Mouse (Mus musculus) C2C12 (cell line): ENCODE data around the gene Pgm5. TPM values are rescaled to one million over a fixed set of nuclear protein-coding genes. Genes with fewer than 3 reads are reported as not detected.

ENCODE experiments used
- H3K27me3 ChIP-seq: one replicate; pipeline ENCODE4 v1.6.1; 2011; ENCODE audit not compliant: control insufficient read depth, insufficient read depth, insufficient read length
- H3K36me3 ChIP-seq: one replicate; pipeline ENCODE4 v1.6.1; 2011; ENCODE audit not compliant: control insufficient read depth, insufficient read depth
- H3K4me3 ChIP-seq: one replicate; pipeline ENCODE4 v1.5.1; 2011; ENCODE audit warnings: mild to moderate bottlenecking, control low read depth; ENCODE audit not compliant: poor library complexity, insufficient read depth, severe bottlenecking
- H3K79me2 ChIP-seq: one replicate; pipeline ENCODE4 v1.6.1; 2011; ENCODE audit not compliant: control insufficient read depth, insufficient read depth
- H3K79me3 ChIP-seq: one replicate; pipeline ENCODE4 v1.6.1; 2011; ENCODE audit warnings: low read depth, control low read depth
- H3ac ChIP-seq: one replicate; pipeline ENCODE3; 2011; ENCODE audit warnings: low read depth; ENCODE audit not compliant: control insufficient read depth, insufficient read length
- CEBPB ChIP-seq: IDR thresholded peaks from one replicate; pipeline ENCODE4 v1.6.1; 2011; ENCODE audit warnings: low read depth, mild to moderate bottlenecking, control low read depth, moderate library complexity
- CTCF ChIP-seq: IDR thresholded peaks from one replicate; pipeline ENCODE4 v1.5.1; 2011; ENCODE audit not compliant: control insufficient read depth, insufficient read depth, insufficient read length
- FOSL1 ChIP-seq: IDR thresholded peaks from one replicate; pipeline ENCODE4 v1.8.0; 2011; ENCODE audit warnings: mild to moderate bottlenecking, low read length; ENCODE audit not compliant: poor library complexity, insufficient read depth, severe bottlenecking
- MAX ChIP-seq: IDR thresholded peaks from one replicate; pipeline ENCODE4 v1.6.1; 2011; ENCODE audit warnings: mild to moderate bottlenecking, control low read depth
- MYOD1 ChIP-seq: IDR thresholded peaks from one replicate; pipeline ENCODE4 v1.6.1; 2011; ENCODE audit warnings: low read depth; ENCODE audit not compliant: control insufficient read depth, insufficient read length
- MYOG ChIP-seq: IDR thresholded peaks from one replicate; pipeline ENCODE4 v1.6.1; 2011; ENCODE audit not compliant: control insufficient read depth, insufficient read length; ENCODE audit errors: extremely low read depth
- USF1 ChIP-seq: IDR thresholded peaks from one replicate; pipeline ENCODE4 v1.6.1; 2011; ENCODE audit warnings: low read depth, mild to moderate bottlenecking, control low read depth, moderate library complexity
- polyA plus RNA-seq: library from polyadenylated mRNA; unstranded; fragments of >200 nt; fragmentation: generic; extraction: Trizol; gene quantifications from one replicate; pipeline ENCODE4 v1.2.1, GENCODE M21; 2012; ENCODE audit warnings: missing spikeins

Pgm5 gene
- polyA plus RNA-seq, 1 experiment, result 0.05 TPM

GRCm38 (mm10) chr19:24770345-24770744 is 91.3 kb downstream of the Pgm5 start:
- TF ChIP-seq USF1 (no peak), CEBPB (no peak), MYOG (no peak), MAX (no peak), FOSL1 (no peak), CTCF (no peak), MYOD1 (no peak)
- Histone ChIP-seq H3K27me3 (no peaks in the 10 kb centered on the region), H3ac (no peak overlapping the region), H3K79me2 (no peaks in the 10 kb centered on the region), H3K4me3 (no peak overlapping the region), H3K79me3 (no peaks in the 10 kb centered on the region), H3K36me3 (no peaks in the 10 kb centered on the region)

- Histone ChIP-seq H3K79me2 (no peaks in the 10 kb centered on the region), H3ac (no peak overlapping the region), H3K4me3 (no peak overlapping the region), H3K79me3 (no peaks in the 10 kb centered on the region), H3K36me3 (no peaks in the 10 kb centered on the region), H3K27me3 (no peaks in the 10 kb centered on the region)
- TF ChIP-seq USF1 (no peak), MYOG (no peak), CEBPB (no peak), MYOD1 (no peak)
Measured at GRCm38 (mm10) chr19:24767401-24767800, 94.3 kb downstream of the Pgm5 start.

GRCm38 (mm10) chr19:24762473-24763149 is 99.0 kb downstream of the Pgm5 start:
- no peaks in the 10 kb centered on the region for H3K36me3 ChIP-seq
- no peaks in the 10 kb centered on the region for H3K27me3 ChIP-seq
- no peak overlapping the region for H3K4me3 ChIP-seq
- TF ChIP-seq MAX, result no peak
- no peak for TF ChIP-seq CTCF
- TF ChIP-seq FOSL1, result no peak
- no peak for TF ChIP-seq CEBPB
- TF ChIP-seq MYOD1, result no peak
- TF ChIP-seq USF1, result no peak
- TF ChIP-seq MYOG, result no peak
- no peak overlapping the region for H3ac ChIP-seq
- no peaks in the 10 kb centered on the region for H3K79me3 ChIP-seq
- no peaks in the 10 kb centered on the region for H3K79me2 ChIP-seq

GRCm38 (mm10) chr19:24756627-24757026 is 105.0 kb downstream of the Pgm5 start:
- no peak for TF ChIP-seq FOSL1
- no peak for TF ChIP-seq MYOG
- no peak for TF ChIP-seq CTCF
- no peak for TF ChIP-seq MYOD1
- no peak for TF ChIP-seq USF1
- Histone ChIP-seq H3K27me3 (no peaks in the 10 kb centered on the region), H3ac (no peak overlapping the region), H3K79me2 (no peaks in the 10 kb centered on the region), H3K36me3 (no peaks in the 10 kb centered on the region), H3K79me3 (no peaks in the 10 kb centered on the region), H3K4me3 (no peak overlapping the region)

- TF ChIP-seq MYOD1 (no peak), CTCF (no peak), MYOG (no peak), USF1 (no peak), CEBPB (no peak), MAX (no peak), FOSL1 (no peak)
- Histone ChIP-seq H3K79me2 (no peaks in the 10 kb centered on the region), H3K27me3 (no peaks in the 10 kb centered on the region), H3K36me3 (no peaks in the 10 kb centered on the region), H3K4me3 (no peak overlapping the region), H3ac (no peak overlapping the region), H3K79me3 (no peaks in the 10 kb centered on the region)
Measured at GRCm38 (mm10) chr19:24754440-24754785, 107.2 kb downstream of the Pgm5 start.
